Mouse (Mus musculus) retina, postnatal 7 days (tissue): ENCODE data around the gene Shc3.

Source experiments
- DNase-seq: peaks from one replicate; pipeline ENCODE4 v3.0.0-alpha.2; 2012; ENCODE audit warnings: low read depth, low spot score

The Shc3 gene

DNA sequence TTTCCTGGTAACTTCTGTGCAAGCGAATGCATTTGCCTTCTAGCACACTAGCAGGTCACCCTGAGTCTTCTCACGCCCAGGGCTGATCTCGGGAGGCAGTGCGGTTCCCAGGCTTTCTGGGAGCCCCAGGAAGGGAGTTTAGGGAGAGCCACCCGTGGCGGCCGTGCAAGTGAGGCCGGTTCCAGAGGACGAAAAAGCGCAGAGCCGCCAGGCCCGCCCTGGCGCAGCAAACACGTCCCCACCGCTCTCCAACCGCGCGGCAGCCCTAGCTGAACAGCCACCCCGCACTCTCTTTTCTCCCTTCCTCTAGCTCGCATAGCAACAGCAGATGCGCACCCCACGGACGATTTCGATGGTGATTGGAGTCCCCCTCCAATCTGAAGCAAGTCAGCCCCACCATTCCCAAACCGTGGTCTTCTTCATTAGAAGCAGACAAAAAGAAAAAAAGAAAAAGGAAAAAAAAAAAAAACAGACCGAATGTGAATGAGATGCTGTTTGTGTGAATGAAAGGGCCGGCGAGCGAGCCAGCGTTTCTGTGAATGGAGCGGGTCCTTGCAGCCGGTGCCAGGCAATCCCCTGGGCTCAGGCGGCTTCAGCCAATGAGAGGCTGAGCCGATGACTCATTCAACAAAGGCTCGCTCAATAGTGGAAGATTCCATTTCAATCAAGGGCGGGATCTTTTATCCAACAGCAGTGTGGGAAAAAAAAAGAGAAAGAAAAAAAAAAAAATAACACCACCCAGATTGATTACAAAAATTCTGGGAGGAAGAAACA lies at the start of gene Shc3:
Shc3 (minus strand) TSS at position 509 of the 774 bp plus-strand sequence.
- DNase-seq = peak; percentile 82

DNA sequence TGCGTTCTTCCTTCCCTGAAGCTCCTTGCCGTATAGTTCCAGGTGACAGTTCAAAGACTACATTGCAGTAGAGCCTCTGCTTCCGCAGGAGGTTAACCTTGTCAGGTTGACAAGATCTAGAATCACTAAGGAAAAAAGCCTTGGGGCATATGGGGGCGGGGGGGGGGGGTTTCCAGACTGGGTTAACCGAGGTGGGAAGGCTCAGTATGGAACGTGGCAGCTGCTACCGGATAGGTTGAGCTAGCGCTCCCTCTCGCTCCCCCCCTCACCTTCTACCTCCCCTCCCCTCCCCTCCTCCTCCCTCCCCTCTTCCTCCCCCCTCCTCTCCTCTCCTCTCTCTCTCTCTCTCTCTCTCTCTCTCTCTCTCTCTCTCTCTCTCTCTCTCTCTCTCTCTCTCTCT lies 49.4 kb upstream of the Shc3 start:
- DNase-seq = no peak

DNA sequence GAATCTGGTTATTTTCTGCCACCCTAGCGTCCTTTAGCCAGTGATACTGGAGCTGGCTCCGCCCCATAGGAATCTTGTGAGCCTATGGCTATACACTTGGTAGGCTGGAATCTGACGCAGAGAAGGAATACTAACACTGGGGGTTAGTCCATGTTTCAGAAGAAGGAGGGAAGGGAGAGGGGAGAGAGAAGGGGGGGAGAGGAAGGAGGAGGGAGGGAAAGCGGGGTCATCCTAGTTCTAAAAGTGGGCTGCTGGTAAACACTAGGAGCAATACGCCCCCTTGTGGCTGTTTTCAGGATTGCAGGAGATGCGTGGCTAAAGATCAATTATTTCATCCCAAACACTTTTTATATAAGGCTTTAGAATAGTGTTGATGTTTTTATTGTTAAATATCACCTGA lies 48.6 kb upstream of the Shc3 start:
- DNase-seq = peak; percentile 38

DNA sequence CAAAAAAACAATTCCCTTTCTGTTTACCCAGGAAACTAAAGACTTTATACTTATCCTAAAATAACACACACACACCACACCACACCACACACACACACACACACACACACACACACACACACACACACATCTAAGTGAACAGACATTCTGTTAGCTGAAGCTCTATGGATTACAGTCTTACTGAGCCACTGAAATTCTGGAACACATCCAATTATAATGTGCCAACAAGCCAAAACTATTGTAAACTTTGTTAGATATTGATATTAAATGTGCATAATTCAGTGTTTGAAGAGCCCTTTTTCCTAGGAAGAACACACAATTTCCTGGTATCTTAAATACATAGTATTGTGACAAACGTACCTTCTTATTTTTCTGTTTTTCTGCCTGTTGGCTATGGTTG lies 48.1 kb upstream of the Shc3 start:
- no peak for DNase-seq

DNA sequence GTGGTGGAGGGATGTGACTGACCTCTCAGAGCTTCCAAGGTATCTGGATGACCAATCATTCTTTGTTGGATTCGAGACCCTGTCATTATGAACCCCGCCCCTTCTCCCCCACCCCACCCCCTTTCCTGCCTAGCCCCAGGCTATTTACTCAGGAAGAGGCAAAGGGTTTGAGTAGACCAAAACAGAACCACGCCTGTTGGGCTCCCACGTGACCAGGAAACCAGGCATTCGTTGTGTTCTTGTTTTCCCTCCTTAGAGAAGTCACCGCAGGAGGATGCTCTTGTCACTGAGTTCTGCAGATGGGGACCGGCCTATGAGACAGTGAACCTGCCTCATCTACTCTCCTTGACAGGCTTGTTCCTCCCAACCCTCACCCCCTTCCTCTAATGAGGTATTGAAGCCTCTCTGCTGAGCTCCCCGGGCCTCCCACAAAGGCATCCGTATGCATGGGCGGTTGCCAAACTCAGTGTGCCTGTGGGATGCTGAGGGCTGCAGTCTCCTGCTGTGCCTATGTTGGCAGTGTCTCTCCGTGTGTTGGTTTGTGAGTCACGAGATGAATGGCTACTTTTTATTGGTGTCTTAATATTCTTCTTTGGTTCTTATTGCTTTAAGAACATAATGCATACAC lies 47.3 kb upstream of the Shc3 start:
- DNase-seq = no peak

DNA sequence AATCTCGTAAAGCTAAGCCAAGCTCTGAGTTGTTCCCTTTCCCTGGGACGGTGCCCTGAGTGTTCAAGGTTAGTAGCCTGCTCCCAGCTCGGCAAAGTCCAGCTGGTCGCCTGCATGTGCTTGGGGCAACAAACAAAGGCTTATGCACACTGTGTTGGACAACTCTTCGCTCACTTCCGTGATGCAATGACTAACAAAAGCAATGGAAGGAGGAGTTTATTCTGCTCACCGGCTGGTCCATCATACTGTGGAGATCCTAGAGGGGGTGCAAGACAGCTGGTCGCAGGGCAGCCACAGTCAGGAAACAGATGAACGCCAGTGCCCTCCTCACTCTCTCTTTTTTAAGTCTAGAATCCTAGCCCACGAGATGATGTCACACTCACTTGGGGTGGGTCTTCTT lies 46.6 kb upstream of the Shc3 start:
- no peak for DNase-seq

DNA sequence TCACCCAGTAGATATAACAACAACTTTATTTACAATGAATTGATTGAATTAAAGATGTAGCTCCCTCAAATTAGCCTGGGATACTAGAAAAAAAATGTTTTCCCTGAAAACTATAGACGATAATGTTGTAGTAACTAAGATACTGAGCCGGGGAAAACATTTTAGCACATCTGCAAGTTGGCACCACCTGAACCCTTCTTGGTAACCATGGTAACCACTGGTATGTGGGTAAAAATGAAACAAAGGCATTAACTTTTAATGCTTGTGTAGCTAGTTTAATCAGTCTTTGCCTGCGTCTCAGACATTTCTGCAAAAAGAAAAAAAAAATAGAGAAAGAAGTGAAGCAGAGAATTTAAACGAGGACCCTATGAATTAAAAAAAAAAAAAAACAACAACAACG lies 42.3 kb upstream of the Shc3 start:
- DNase-seq = no peak

DNA sequence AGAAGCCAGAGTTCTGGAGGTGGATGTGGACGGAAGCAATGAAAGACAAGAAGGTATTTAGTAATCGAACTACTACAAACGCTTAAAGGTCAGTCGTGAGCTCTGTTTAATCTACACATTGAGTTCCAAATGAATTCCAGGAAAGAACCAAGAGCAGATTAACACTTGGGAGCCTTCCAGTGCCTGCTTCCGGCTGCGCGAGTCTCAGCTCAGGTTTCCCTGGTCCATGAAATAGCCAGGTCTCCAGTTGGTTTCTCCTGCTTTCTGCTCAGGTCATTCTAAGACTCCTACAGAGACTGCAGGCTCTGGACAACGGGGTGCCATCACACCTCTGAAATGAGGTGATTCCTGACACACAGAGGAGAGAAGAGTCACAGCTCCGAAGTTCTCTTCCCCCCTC lies 41.8 kb upstream of the Shc3 start:
- DNase-seq = no peak

DNA sequence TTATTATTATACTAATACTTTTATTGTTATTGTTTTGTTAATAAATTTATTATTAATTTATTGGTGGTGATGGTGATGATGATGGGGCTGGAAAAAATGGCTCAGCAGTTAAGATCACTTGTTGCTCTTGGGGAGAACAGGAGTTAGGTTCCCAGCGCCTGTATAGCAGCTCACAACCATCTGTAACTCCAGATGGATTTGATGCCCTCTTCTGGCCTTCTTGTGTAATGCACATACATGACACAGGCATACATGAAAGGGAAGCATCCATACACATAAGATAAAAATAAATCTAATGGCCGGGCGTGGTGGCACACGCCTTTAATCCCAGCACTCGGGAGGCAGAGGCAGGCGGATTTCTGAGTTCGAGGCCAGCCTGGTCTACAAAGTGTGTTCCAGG lies 40.0 kb upstream of the Shc3 start:
- no peak for DNase-seq

DNA sequence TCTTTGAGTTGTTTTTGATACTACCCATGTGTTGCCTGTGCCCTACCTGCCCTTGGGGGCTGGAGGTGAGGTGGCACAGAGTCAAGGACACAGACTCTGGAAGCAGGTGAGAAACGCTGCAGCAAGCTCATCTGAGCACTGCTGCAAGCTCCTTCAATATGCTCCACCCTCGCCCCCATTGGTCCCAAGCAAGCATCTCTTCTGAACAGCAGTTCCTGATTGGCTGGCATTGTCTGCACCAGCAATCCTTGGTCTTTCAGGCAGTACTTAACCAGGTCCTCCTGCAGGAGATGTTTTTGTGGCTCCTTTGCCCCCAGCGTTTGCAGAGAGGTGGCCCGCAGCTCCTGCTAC lies 34.6 kb upstream of the Shc3 start:
- no peak for DNase-seq

DNA sequence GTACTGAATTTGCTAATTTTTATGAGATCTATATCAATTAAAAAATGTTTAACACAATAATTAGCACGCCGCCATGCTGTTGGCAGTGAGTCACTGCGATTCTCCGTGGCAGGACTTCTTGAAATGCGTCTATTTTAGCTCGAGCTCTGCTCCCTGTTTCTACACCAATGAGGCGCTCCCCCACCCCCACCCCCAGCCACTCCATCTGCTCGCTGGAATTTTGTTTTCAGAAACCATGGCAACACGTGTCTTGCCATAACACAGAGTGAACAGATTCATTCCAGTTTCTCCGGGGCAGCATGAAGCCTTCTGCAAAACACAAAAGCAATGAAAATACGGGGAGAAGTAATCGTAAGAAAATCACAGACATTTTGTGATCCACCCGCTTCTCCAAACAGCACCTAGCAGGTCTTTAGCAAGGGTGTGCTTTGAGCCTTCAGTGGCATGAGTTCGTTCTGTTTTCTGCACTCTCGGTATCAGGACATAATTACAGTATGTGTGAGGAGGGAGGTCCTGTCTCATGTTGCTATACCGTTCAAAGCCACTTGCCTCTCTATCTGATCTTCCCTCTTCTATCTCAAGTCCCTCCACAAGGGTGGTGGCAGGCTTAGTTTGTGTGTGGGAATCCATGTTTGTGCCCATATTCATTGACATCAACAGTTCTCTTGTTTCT lies 34.1 kb upstream of the Shc3 start:
- DNase-seq = no peak

DNA sequence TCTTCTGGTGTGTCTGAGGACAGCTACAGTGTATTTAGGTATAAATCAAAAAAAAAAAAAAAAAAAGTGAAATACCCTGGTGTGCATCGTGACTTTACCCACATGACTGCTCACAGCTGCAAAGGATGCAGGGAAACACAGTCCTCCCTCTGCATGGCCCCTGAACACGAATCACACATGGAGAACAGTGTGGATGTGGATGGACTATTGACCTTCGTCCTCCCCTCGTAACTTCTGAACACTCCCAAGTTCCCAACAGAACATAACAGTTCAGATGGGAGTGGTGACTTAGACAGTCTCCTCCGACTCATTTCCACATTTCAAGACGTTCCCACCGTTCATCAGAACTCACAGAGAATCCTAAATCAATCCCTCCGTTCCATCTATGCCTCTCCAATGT lies 33.5 kb upstream of the Shc3 start:
- no peak for DNase-seq

DNA sequence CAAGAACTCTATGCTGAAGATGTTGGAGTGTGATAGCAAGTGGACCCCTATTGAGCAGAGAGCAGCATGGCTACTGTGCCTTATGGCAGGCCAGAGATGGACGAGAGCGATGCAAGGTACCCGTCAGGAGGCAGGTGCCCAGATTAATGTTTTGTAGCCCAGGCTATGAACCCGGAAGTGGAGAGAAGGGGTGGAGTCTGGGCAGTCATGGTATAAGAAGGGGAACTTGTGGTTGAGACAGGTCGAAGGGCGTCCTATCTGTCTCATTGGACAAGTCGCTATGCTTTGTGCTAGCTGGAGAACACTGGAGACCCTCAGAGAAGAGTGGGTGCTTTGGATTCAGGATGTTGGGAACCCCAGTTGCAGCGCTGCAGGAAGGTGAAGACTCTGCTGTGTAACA lies 30.9 kb upstream of the Shc3 start:
- DNase-seq = no peak

DNA sequence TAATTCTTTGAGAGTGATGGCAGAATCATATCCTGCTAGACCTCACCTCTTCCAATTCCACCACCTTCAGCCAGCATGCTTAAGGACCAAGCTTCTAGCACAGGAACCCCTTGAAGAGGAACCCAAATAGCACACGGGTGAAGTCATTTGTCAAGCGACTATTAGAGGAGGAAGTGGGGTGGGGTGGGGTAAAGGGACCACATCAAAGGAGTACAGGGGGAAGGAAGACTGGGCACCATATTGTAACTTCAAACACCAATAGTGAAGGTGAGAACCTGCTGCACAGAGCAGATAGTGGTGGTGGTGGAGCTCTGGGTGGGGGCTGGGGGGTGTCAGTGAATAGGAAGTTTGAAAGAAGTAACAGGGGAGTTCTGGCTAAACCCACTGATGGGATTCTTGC lies 28.8 kb upstream of the Shc3 start:
- DNase-seq = no peak

DNA sequence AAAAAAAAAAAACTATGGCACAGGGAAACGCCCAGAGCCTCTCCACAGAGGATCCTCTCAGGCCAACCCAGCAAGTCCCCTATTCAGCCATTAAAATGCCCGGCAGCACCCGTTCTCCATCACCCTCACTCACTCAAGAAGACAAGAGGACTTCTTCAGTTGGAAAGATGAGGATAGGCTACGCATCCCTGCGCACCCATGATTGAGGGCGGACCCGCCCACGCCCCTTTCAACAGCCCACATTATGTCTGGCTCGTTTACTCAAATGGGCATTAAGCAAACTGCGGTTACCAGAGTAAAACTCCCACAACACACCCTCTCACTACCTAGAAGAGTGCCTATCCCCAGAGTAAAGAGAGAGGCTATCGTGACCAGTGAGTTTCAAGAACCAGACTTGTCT lies 26.2 kb upstream of the Shc3 start:
- no peak for DNase-seq

DNA sequence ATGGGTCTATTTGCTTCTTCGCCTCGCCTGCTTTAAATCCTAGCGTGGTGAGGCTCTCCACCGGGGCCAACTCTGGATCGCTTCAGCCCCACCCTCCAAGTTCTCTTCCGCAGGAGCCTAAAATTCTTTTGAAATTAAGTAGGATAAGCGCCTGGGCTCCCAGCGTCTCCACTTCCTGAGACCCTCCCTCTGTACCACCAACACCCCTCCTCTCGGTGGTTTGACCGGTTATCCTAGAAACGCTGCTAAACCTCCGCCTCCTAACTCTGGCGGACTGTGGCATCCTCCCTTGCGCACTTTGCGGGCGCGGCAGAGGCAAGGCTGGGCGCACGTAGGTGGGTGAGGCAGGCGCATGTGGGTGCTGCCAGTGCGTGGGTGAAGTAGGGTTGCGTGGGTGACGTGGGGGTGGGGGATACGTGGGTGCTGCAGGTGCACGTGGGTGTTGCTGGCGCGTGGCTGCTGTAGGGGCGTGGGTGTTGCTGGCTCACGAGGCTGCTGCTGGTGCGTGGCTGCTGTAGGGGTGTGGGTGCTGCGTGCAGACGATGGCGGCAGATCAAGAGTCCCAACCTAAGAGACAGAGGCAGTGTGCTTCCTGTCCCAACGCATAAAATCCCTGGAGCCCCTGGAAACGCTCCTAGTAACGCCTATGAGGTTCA lies 25.6 kb upstream of the Shc3 start:
- DNase-seq = no peak

DNA sequence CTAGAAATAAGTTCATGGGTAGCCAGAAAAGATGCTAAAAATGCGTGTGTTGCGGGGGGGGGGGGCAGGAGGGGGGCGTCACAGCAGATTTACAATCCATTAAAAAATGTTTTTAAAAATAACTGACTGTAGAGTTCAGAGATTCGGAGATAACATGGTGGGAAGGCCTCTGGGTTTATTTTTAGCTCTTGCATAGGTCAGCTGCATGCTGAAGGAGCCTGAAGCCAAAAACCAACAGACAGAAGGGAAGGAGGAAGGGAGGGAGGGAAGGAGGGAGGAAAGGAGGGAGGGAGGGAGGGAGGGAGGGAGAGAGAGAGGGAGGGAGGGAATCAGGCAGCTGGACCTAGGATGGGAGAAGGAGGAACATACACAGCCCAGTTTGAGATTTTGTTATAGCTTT lies 18.8 kb upstream of the Shc3 start:
- no peak for DNase-seq

DNA sequence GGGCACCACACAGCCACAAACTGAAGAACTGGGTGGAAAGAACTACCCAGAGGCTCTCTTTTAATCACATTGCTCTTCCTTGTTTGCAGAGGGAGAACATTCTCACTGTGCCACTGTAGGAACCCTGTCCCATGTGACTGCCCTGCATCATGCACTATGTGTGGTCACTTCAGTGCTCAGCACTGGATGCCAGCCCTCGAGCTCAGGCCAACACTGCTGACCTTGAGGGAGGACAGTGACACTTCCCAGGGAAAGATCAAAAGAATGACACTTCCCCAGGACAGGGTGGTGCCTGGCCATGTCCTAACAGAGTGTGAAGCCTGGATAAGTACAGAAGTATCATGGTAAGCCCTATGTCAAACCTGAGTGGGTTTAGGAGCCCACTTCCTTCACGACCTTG lies 13.0 kb upstream of the Shc3 start:
- DNase-seq = no peak

DNA sequence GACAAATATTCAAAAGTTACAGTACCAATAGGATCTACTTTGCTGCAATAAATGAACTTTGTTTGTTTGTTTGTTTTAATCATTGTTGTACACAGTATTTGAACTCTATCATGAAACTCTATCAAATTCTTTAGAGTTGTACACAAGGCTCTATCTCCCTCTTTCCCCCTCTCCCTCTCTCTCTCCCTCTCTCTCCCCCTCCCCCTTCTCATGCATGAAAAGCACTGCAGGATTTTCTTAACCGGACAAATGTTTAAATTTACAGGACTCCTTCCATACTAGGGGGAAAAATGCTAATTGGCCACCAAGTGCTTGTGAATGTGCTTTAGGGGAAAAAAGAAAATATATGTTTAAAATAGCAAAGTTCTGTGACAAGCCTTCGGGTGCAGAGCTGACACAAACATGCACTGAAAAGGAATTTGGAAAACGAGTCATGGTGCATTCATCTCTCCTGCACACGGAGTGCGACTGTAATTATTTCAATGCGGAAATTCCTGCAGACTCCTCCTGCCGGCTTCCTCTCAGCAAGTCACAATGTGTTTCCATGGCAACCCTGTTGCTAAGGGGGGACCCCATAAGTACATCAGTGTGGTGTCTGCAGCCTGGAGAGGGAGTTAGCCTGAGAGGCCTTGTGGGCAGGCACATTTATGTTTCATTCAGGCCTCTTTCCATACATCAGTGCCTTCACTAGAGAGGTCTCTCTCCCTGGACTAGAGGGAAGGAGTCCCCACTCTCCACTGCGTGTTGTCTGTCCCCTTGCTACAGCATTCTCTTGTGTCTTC lies 11.2 kb upstream of the Shc3 start:
- no peak for DNase-seq

DNA sequence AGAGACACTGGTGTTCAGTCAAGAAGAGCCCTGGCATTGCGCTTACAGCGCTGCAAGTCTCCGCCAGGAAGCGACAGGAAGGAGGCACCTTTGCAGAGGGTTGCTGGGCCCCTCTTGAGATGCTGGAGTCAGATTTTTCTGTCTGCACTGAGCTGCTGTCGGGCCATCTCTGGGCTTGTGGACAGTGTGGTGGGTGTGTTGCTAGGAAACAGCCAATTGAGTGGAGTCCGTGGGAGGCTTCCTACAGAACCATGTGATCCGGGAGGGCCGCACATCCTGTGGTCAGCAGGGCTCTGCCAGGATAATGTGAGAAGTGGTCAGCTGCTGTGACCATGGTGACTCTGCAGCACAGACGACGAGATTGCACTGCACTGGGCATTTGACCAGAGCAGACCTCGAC lies 4.6 kb upstream of the Shc3 start:
- no peak for DNase-seq

DNA sequence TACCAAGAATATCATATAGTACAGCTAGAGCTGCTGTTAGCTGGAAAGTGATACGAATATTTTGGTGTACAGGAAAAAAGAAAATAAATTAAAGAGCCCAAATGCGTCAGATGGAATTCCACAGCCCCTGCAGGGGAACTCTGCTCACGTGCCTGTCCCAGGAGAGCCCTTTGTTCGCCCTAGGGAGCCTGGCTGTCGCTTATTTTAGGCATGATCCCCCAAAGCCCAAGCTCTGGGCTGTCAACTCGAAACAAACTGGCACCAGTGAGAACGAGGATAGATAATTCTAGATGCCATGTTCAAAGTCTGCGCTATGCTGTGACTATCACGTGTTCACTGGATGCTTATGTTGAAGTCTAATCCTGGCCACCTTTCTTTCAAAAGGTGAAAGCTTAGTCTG lies 892 bp upstream of the Shc3 start:
- DNase-seq = no peak

DNA sequence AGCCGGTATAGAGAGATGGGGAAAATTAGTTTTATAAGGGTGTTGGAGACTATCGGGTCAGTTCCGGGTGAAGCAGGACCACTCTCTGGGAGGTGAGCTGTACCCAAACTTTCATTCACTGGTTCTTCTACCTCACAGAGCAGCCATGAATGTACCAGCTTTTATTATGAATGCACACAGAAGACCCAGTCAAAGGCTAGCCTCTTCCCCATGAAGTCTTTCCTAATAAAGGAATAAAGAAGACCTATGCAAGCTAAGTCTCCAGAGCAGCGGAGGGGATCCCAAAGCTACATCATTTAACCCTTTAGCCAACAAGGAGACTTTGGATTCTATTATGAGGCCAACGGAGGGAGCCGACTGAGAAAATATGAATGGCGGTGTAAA lies 458 bp upstream of the Shc3 start:
- DNase-seq = no peak
